Mouse (Mus musculus) bone marrow, adult 2 months (tissue): ENCODE measurements around the gene Pstpip1.

Source experiments
- CTCF ChIP-seq: fragments of 200-500 bp; IDR thresholded peaks from 2 replicates; pipeline ENCODE4 v1.5.1; 2011; ENCODE audit warnings: low read length, control low read depth; ENCODE audit not compliant: control insufficient read depth, insufficient read depth
- POLR2A ChIP-seq: fragments of 200-500 bp; IDR thresholded peaks from 2 replicates; pipeline ENCODE4 v1.6.1; 2011; ENCODE audit warnings: low read depth, mild to moderate bottlenecking, control low read depth, low read length, borderline replicate concordance; ENCODE audit not compliant: control insufficient read depth

DNA sequence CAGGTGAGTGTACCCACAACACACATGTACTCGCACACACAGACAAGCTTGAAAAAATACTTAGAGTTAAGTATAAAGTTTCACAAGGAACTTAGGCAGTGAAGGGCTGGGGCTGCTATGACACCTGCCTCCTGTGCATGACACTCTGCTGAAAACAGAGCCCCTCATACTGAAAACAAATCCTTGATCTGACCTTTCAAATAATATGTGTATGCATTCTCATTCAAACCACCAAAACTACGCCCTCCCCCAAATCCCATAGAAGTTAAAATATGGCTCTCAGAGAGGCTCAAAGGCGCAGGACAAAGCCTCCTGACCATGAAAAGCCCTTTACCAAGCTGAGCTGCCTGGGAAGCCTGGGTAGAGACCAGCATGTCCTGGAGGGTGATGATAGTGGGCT is 85.6 kb downstream of the Pstpip1 start:
- TF ChIP-seq CTCF, result no peak
- no peak for TF ChIP-seq POLR2A
